10 mouse cellular contexts compared by ENCODE assay signal in genomic region chr4:120172050-120172684, GRCm38 (mm10). TPM values are rescaled to one million over a fixed set of nuclear protein-coding genes. Genes with fewer than 3 reads are reported as not detected.
DNase-seq lines count a peak whose midpoint lies in the region; ATAC-seq lines count a peak whose summit lies in the region.
"Had no signal": no experiment of that assay in that cellular context is flagged by ENCODE, and none has a peak within 500 bp of the region (broad histone marks: within the 10 kb centered on the region; RNA-seq: fewer than 3 reads in every experiment).

No protein-coding gene starts in this region.

- H3K9ac ChIP-seq in kidney, embryonic 14.5 days (ENCODE audit: low read depth, low read length) = no peak overlapping the region
- H3K9ac ChIP-seq in stomach, embryonic 14.5 days (replicated peaks; ENCODE audit: low read depth, low read length) = no peak overlapping the region

- no peak for ATAC-seq in kidney, embryonic 14.5 days (ENCODE audit: low FRiP score, low TSS enrichment)
- ATAC-seq in stomach, embryonic 14.5 days (ENCODE audit: insufficient number of reproducible peaks, insufficient read depth, low FRiP score, low read depth) = peak; percentile 46; the same call in 1 of the 2 replicates
- ATAC-seq in megakaryocyte-erythroid progenitor cell, adult 5-6 weeks (replicated peaks; ENCODE audit: low FRiP score, low TSS enrichment, poor library complexity, severe bottlenecking) = no peak

- 25% methylated on average over 7 of the region's 7 CpGs for WGBS in kidney, embryonic 14.5 days
- WGBS in embryonic facial prominence, embryonic 10.5 days = 22% methylated on average over 7 of the region's 7 CpGs
- 16% methylated on average over 7 of the region's 7 CpGs for WGBS in stomach, embryonic 14.5 days

- H3K4me1 ChIP-seq in kidney, embryonic 14.5 days (ENCODE audit: control insufficient read depth, insufficient read depth, low read length) = no peaks in the 10 kb centered on the region
- peaks cover 17% of the 10 kb centered on the region for H3K4me1 ChIP-seq in embryonic facial prominence, embryonic 10.5 days
- H3K4me1 ChIP-seq in stomach, embryonic 14.5 days (ENCODE audit: control insufficient read depth, insufficient read depth, low read length) = peaks cover 7% of the 10 kb centered on the region; the same call in 1 of the 2 replicates

- no peak overlapping the region for H3K4me2 ChIP-seq in kidney, embryonic 14.5 days (replicated peaks; ENCODE audit: low read depth, low read length)
- no peak overlapping the region for H3K4me2 ChIP-seq in stomach, embryonic 14.5 days (replicated peaks; ENCODE audit: low read depth, low read length)

- H3K4me3 ChIP-seq in kidney, embryonic 14.5 days (ENCODE audit: low read length) = no peak overlapping the region
- H3K4me3 ChIP-seq in embryonic facial prominence, embryonic 10.5 days = no peak overlapping the region
- H3K4me3 ChIP-seq in stomach, embryonic 14.5 days (ENCODE audit: low read depth, low read length) = no peak overlapping the region

- H3K27ac ChIP-seq in kidney, embryonic 14.5 days (ENCODE audit: low read depth, low read length) = no peak overlapping the region
- no peak overlapping the region; the same call in 1 of the 2 replicates for H3K27ac ChIP-seq in embryonic facial prominence, embryonic 10.5 days (replicated peaks)
- peak overlapping the region; percentile 21; the same call in 1 of the 2 replicates for H3K27ac ChIP-seq in stomach, embryonic 14.5 days (ENCODE audit: low read length)

- no peaks in the 10 kb centered on the region for H3K9me3 ChIP-seq in kidney, embryonic 14.5 days (ENCODE audit: control insufficient read depth, low read length)
- H3K9me3 ChIP-seq in embryonic facial prominence, embryonic 10.5 days = no peaks in the 10 kb centered on the region
- H3K9me3 ChIP-seq in stomach, embryonic 14.5 days (ENCODE audit: control insufficient read depth, low read depth, low read length) = no peaks in the 10 kb centered on the region

- intact Hi-C loops in left cerebral cortex, postnatal 4 days (cut with DNase I) = no loop called here

- H3K27me3 ChIP-seq in kidney, embryonic 14.5 days (ENCODE audit: control insufficient read depth, insufficient read depth, low read length) = no peaks in the 10 kb centered on the region
- H3K27me3 ChIP-seq in embryonic facial prominence, embryonic 10.5 days (replicated peaks; ENCODE audit: low read depth, poor library complexity, severe bottlenecking) = no peaks in the 10 kb centered on the region
- H3K27me3 ChIP-seq in stomach, embryonic 14.5 days (ENCODE audit: control insufficient read depth, insufficient read depth, low read length) = no peaks in the 10 kb centered on the region

- peak; percentile 45 for DNase-seq in kidney, postnatal 10 days
- DNase-seq in embryonic facial prominence, embryonic 10.5 days (ENCODE audit: low spot score) = peak; percentile 27
- peak; percentile 70 for DNase-seq in heart, postnatal 4 days
- peak; percentile 76 for DNase-seq in left cerebral cortex, postnatal 4 days
- DNase-seq in adrenal gland, postnatal 4 days (ENCODE audit: low spot score in 2 of 2) = no peak

- no peaks in the 10 kb centered on the region for H3K36me3 ChIP-seq in kidney, embryonic 14.5 days (ENCODE audit: control insufficient read depth, insufficient read depth, low read length)
- H3K36me3 ChIP-seq in embryonic facial prominence, embryonic 10.5 days (replicated peaks) = no peaks in the 10 kb centered on the region
- H3K36me3 ChIP-seq in stomach, embryonic 14.5 days (ENCODE audit: control insufficient read depth, insufficient read depth, low read length) = no peaks in the 10 kb centered on the region

RNA-seq across cellular contexts. Expression of gene Edn2, which starts 11.2 kb away (rescaled TPM):
- polyA plus RNA-seq in kidney, embryonic 14.5 days (2014; fragmentation: Nextera tagmentation; extraction: Ambion mirVana) = not detected in 2 replicates
- polyA plus RNA-seq in embryonic facial prominence, embryonic 10.5 days (2016; fragmentation: Nextera tagmentation; extraction: Ambion mirVana) = not detected in 2 replicates
- not detected for total RNA-seq in heart, postnatal 4 days (2021)
- not detected for total RNA-seq in left cerebral cortex, postnatal 4 days (2021)
- polyA plus RNA-seq in stomach, embryonic 14.5 days (2014; fragmentation: Nextera tagmentation; extraction: Ambion mirVana) = 3.0 and 3.9 TPM in 2 replicates
- not detected for total RNA-seq in adrenal gland, postnatal 4 days (2021)
- not detected in 2 replicates for total RNA-seq in megakaryocyte-erythroid progenitor cell, adult 5-6 weeks (2014; fragmentation: Nextera tagmentation)
- total RNA-seq in megakaryocyte-erythroid progenitor cell, adult 5-6 weeks (2017) = not detected in 2 replicates
- total RNA-seq: heart, postnatal 14 days; neutrophil, adult 5-6 weeks had no signal

Comparison
In these comparisons a context has a peak if more than half of its experiments do, and no peak if none do; other contexts are left out.
1. DNase-seq: peak in kidney, postnatal 10 days (single experiment), embryonic facial prominence, embryonic 10.5 days (single experiment), heart, postnatal 4 days (single experiment) and left cerebral cortex, postnatal 4 days (single experiment); none in adrenal gland, postnatal 4 days (0 of 2).